Mouse (Mus musculus): ENCODE data around the gene Lrp4.

Gene Lrp4

GRCm38 (mm10) chr2:91492071-91492635, 34.8 kb downstream of the Lrp4 start:
- no peak for DNase-seq

GRCm38 (mm10) chr2:91493981-91494380, 36.7 kb downstream of the Lrp4 start:
- no peak for DNase-seq

- no peak for DNase-seq
Observed at GRCm38 (mm10) chr2:91498093-91498719, 40.9 kb downstream of the Lrp4 start.

GRCm38 (mm10) chr2:91508076-91508475, 50.8 kb downstream of the Lrp4 start:
- no peak for DNase-seq

- DNase-seq: no peak
Observed at GRCm38 (mm10) chr2:91517186-91517585, 59.9 kb downstream of the Lrp4 start.

GRCm38 (mm10) chr2:91526294-91527146, 69.2 kb downstream of the Lrp4 start, which contains the start of gene Ckap5:
Gene Ckap5 (plus strand): TSS chr2:91526762.
- DNase-seq: peak; percentile 90

- DNase-seq: no peak
Observed at GRCm38 (mm10) chr2:91527147-91527486, 69.8 kb downstream of the Lrp4 start.

- peak; percentile 84 for DNase-seq
Observed at GRCm38 (mm10) chr2:91537588-91538205, 80.4 kb downstream of the Lrp4 start.

Data from thymus, postnatal 4 days (tissue).